Mouse (Mus musculus) embryonic stem cell, embryonic (primary cell): ENCODE measurements at regions not wholly inside any gene's neighbourhood (a gene's known extent, or its start where the extent isn't known, plus 50 kb on each side); places are given as distances from the start of the nearest gene placed in this dataset.
"Not testable (repeated sequence)": the region's sequence is repeated elsewhere in the genome, so short reads cannot be mapped to it uniquely, and the experiment has no call there.

Experiments used
- CTCF ChIA-PET, 4 experiments: fragments of 300-600 bp in 2 of 4; fragments of 350-600 bp in 2 of 4; sonication (Branson Sonifier 250); formaldehyde crosslinking; loops; one replicate each; lab custom pipeline; 2022; ENCODE audit warnings: inconsistent platforms in 2 of 4; lab: Charles Lee
- POLR2A ChIA-PET, 4 experiments: fragments of 300-600 bp in 2 of 4; fragments of 350-600 bp in 2 of 4; sonication (Branson Sonifier 250); formaldehyde crosslinking; loops; one replicate each; lab custom pipeline; 2022; ENCODE audit warnings: antibody characterized with exemption in 4 of 4, inconsistent platforms in 1 of 4; lab: Charles Lee

GRCm38 (mm10) chr4:3071326-3071725 lies 95.8 kb upstream of the Vmn1r2 start:
- POLR2A ChIA-PET, CTCF ChIA-PET: not testable (repeated sequence)

- ChIA-PET POLR2A (no interaction called here), CTCF (no interaction called here)
Observed at GRCm38 (mm10) chr4:3079901-3080300, 87.2 kb upstream of the Vmn1r2 start.

DNA sequence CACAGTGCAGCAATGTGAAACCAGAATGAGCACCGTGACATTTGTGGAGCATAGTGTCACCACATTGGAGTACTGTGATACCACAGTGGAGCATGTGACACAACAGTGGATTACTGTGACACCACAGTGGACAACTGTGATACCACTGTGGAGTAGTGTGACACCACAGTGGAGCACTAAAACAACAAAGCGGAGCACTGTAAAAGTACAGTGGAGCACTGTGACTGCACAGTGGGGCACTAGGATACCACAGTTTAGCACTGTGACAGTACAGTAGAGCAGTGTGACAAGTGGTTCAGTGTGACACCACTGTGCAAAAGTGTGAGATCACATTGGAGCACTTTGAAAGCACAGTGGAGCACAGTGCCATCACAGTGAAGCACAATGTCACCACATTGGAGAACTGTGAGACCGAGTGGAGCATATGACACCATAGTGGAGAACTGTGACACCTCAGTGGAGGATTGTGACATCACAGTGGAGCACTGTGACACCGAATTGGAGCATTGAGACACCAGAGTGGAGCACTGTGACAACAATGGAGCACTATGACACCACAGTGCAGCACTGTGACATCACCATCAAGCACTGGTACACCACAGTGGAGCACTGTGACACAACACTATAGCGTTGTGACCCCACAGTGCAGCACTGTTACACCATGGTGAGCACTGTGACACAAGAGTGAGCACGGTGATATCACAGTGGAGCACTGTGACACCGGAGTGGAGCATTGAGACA lies 86.6 kb upstream of the Vmn1r2 start:
- ChIA-PET CTCF (no interaction called here), POLR2A (no interaction called here)

- POLR2A ChIA-PET, result no interaction called here
- CTCF ChIA-PET, result no interaction called here
Observed at GRCm38 (mm10) chr4:3081148-3081952, 85.8 kb upstream of the Vmn1r2 start.

- CTCF ChIA-PET, result no interaction called here
Observed at GRCm38 (mm10) chr4:3081953-3082950, 84.9 kb upstream of the Vmn1r2 start.

DNA sequence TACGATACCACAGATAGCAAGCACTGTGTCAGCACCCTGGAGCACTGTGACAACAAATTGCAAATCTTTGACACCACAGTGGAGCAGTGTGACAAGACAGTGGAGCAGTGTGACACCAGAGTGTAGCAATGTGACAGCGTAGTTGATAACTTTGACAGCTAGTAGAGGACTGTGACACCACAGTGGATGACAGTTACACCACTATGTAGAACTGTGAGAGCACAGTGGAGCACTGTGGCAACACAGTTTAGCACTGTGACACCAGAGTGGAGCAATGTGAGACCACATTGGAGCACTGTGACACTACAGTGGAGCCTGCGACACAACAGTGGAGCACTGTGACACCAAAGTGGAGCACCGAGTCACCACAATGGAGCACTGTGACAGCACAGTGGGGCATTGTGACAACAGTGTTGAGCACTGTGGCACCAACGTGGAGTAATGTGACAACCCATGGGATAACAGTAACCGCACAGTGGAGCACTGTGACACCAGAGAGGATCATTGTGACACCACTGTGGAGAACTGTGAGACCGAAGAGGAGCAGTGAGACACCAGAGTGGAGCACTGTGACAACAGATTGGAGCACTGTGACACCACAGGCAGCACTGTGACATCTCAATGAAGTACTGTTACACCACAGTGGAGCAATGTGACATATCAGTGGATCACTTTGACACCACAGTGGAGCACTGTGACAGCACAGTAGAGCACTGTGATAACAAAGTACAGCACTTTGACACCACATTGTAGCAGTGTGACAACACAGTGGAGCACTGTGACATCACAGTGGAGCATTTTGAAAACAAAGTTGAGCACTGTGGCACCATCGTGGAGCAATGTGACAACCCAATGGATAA lies 83.7 kb upstream of the Vmn1r2 start:
- ChIA-PET POLR2A (no interaction called here), CTCF (no interaction called here)

More at GRCm38 (mm10) chr4:3081953-3082950, 84.9 kb upstream of the Vmn1r2 start:
- POLR2A ChIA-PET, result no interaction called here

DNA sequence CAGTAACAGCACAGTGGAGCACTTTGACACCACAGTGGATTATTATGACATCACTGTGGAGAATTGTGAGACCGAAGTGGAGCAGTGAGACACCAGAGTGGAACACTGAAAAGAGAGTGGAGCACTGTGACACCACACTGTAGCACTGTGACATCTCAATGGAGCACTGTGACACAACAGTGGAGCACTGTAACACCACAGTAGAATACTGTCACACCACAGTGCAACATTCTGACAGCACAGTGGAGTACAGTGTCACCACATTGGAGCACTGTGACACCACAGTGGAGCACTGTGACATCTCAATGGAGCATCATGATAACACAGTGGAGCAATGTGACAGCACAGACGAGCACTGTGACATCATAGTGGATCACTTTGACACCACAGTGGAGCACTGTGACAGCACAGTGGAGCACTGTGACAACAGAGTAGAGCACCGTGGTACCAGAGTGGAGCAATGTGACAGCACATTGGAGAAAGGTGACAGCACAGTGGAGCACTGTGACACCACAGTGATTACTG lies 83.0 kb upstream of the Vmn1r2 start:
- CTCF ChIA-PET, result no interaction called here
- POLR2A ChIA-PET, result no interaction called here

- ChIA-PET CTCF (no interaction called here), POLR2A (no interaction called here)
Observed at GRCm38 (mm10) chr4:3085456-3086448, 81.4 kb upstream of the Vmn1r2 start.

GRCm38 (mm10) chr4:3087616-3088015 lies 79.5 kb upstream of the Vmn1r2 start:
- CTCF ChIA-PET, POLR2A ChIA-PET: not testable (repeated sequence)

DNA sequence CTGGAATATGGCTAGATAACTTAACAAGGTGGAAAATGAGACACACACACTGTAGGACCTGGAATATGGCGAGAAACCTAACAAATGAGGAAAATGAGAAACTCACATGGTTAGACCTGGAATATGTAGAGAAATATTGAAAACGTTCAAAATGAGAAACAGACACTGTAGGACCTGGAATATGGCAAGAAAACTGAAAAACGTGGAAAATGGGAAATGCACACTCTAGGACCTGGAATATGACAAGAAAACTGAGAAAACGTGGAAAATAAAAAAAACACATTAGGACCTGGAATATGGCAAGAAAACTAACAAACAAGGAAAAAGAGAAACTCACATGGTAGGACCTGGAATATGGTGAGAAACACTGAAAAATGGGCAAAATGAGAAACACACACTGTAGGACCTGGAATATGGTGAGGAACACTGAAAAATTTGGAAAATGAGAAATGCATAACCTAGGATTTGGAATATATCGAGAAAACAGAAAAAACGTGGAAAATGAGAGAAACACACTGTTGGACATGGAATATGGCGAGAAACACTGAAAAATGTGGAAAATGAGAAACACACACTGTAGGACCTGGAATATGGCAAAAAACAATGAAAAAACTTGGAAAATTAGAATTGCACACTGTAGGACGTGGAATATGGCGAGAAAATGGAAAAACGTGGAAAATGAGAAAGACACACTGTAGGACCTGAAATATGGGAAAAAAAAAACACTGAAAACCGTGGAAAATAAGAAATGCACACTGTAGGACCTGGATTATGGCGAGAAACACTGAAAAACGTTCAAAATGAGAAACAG lies 77.3 kb upstream of the Vmn1r2 start:
- ChIA-PET POLR2A (no interaction called here), CTCF (no interaction called here)

DNA sequence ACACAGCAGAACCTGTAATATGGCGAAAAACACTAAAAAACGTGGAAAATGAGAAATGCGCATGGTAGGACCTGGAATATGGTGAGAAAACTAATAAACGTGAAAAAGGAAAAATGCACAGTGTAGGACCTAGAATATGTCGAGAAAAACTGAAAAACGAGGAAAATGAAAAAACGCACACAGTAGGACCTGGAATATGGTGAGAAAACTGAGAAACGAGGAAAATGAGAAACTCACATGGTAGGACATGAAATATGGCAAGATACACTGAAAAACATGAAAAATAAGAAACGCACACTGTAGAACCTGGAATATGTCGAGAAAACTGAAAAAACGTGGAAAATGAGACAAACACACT lies 76.8 kb upstream of the Vmn1r2 start:
- ChIA-PET POLR2A (no interaction called here), CTCF (no interaction called here)

DNA sequence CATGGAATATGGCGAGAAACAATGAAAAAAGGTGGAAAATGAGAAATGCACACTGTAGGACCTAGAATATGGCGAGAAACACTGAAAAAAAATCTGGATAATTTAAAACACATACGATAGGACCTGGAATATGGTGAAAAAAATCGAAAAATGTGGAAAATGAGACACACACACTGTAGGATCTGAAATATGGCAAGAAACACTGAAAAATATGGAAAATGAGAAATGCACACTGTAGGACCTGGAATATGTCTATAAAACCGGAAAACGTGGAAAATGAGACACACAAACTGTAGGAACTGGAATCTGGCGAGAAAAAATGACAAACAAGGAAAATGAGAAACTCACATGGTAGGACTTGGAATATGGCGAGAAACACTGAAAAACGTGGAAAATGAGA lies 76.4 kb upstream of the Vmn1r2 start:
- ChIA-PET CTCF (no interaction called here), POLR2A (no interaction called here)
